Comparison of ENCODE assay signal across 24 mouse cellular contexts in the genomic region with DNA sequence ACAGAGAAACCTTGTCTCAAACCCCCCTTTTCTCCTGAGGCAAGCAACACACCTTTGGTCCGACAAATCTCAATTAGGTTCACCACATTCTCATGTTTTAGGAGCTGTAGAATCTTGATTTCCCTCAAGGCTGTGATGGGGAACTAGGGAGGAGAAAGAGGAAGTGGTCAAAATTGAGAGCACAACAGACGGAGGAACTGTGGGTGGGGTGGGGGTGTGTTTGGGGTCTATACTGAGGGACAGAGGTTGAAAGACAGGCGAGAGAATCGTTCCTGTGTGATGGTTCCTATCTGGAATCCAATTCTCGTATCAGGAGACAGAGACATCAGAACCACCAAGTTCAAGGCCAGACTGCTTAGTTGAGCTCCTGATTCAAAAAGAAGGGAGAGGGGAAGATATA. TPM values are rescaled to one million over a fixed set of nuclear protein-coding genes. Genes with fewer than 3 reads are reported as not detected.
A peak's percentile ranks its signal among the peaks of the same experiment; 100 is the strongest.
DNase-seq lines count a peak whose midpoint lies in the region; ATAC-seq and TF ChIP-seq lines count a peak whose summit lies in the region.
"Had no signal": no experiment of that assay in that cellular context is flagged by ENCODE, and none has a peak within 500 bp of the region (broad histone marks: within the 10 kb centered on the region; RNA-seq: fewer than 3 reads in every experiment).

No protein-coding gene starts in this region.

- peaks cover 62% of the 10 kb centered on the region for H3K36me3 ChIP-seq in heart, embryonic 12.5 days
- H3K36me3 ChIP-seq in heart, adult 2 months (ENCODE audit: control insufficient read depth, insufficient read depth, low read length) = peaks cover 4% of the 10 kb centered on the region; the same call in 1 of the 2 replicates
- H3K36me3 ChIP-seq in spleen, adult 2 months (ENCODE audit: control insufficient read depth, insufficient read depth, low read length) = peaks cover 33% of the 10 kb centered on the region
- peaks cover 44% of the 10 kb centered on the region for H3K36me3 ChIP-seq in liver, postnatal 0 days (replicated peaks; ENCODE audit: insufficient read depth, low read length)
- peaks cover 54% of the 10 kb centered on the region for H3K36me3 ChIP-seq in forebrain, embryonic 12.5 days (replicated peaks)

- H3K9ac ChIP-seq in heart, embryonic 12.5 days = no peak overlapping the region
- no peak overlapping the region for H3K9ac ChIP-seq in heart, adult 2 months (ENCODE audit: low read depth, low read length)
- H3K9ac ChIP-seq in liver, postnatal 0 days (replicated peaks) = no peak overlapping the region
- H3K9ac ChIP-seq in forebrain, embryonic 12.5 days = no peak overlapping the region
- H3K9ac ChIP-seq: forebrain, embryonic 13.5 days; hindbrain, embryonic 12.5 days; liver, embryonic 14.5 days; stomach, embryonic 15.5 days had no signal

- intact Hi-C loops in heart, adult 2 months (cut with DNase I) = loop anchor here (5.0 kb wide), 1 partner anchor 137 kb away; the partner anchor contains the start of gene Stxbp1
- intact Hi-C loops in left cerebral cortex, postnatal 25 days (cut with DNase I) = loop anchor here (5.0 kb wide), 1 partner anchor 147 kb away; no protein-coding TSS in a partner anchor

- H3K27me3 ChIP-seq in heart, embryonic 12.5 days (replicated peaks) = no peaks in the 10 kb centered on the region
- H3K27me3 ChIP-seq in heart, adult 2 months (ENCODE audit: control insufficient read depth, insufficient read depth, low read length) = no peaks in the 10 kb centered on the region
- no peaks in the 10 kb centered on the region for H3K27me3 ChIP-seq in spleen, adult 2 months (ENCODE audit: control insufficient read depth, insufficient read depth, low read length)
- no peaks in the 10 kb centered on the region for H3K27me3 ChIP-seq in liver, postnatal 0 days (ENCODE audit: insufficient read depth, low read length)
- no peaks in the 10 kb centered on the region for H3K27me3 ChIP-seq in forebrain, embryonic 12.5 days
- H3K27me3 ChIP-seq: forebrain, embryonic 13.5 days; hindbrain, embryonic 12.5 days; stomach, embryonic 15.5 days had no signal

- H3K4me1 ChIP-seq in heart, embryonic 12.5 days (replicated peaks) = peaks cover 34% of the 10 kb centered on the region
- H3K4me1 ChIP-seq in heart, adult 2 months (ENCODE audit: control insufficient read depth, insufficient read depth, low read length) = peaks cover 16% of the 10 kb centered on the region
- peaks cover 34% of the 10 kb centered on the region; the same call in 1 of the 2 replicates for H3K4me1 ChIP-seq in spleen, adult 2 months (ENCODE audit: control insufficient read depth, insufficient read depth, insufficient read length)
- peaks cover 35% of the 10 kb centered on the region for H3K4me1 ChIP-seq in liver, postnatal 0 days (ENCODE audit: insufficient read depth)
- H3K4me1 ChIP-seq in forebrain, embryonic 12.5 days = peaks cover 20% of the 10 kb centered on the region

- H3K27ac ChIP-seq in heart, embryonic 12.5 days (ENCODE audit: poor library complexity, severe bottlenecking) = peak overlapping the region; percentile 3; the same call in 1 of the 2 replicates
- no peak overlapping the region for H3K27ac ChIP-seq in heart, adult 2 months
- peak overlapping the region; percentile 49 for H3K27ac ChIP-seq in spleen, adult 2 months (ENCODE audit: insufficient read depth, low read length)
- no peak overlapping the region for H3K27ac ChIP-seq in liver, postnatal 0 days (ENCODE audit: low read depth)
- no peak overlapping the region for H3K27ac ChIP-seq in forebrain, embryonic 12.5 days
- H3K27ac ChIP-seq: forebrain, embryonic 13.5 days; heart, embryonic 10.5 days; hindbrain, embryonic 12.5 days; layer of hippocampus, adult 2 months; limb, embryonic 10.5 days; liver, embryonic 14.5 days; stomach, embryonic 15.5 days had no signal

- no peak for TF ChIP-seq CTCF in heart, adult 2 months (IDR thresholded peaks at IDR 0.05)
- no peak for TF ChIP-seq CTCF in spleen, adult 2 months (IDR thresholded peaks at IDR 0.05; ENCODE audit: extremely low read depth, insufficient read depth, insufficient read length, insufficient replicate concordance)
- TF ChIP-seq CTCF in liver, postnatal 0 days (IDR thresholded peaks at IDR 0.05; ENCODE audit: low read depth) = no peak

- H3K4me2 ChIP-seq in heart, embryonic 12.5 days = no peak overlapping the region
- peak overlapping the region; percentile 90; the same call in 1 of the 2 replicates for H3K4me2 ChIP-seq in liver, postnatal 0 days (ENCODE audit: low read depth, low read length)
- H3K4me2 ChIP-seq in forebrain, embryonic 12.5 days = no peak overlapping the region

- no peaks in the 10 kb centered on the region for H3K9me3 ChIP-seq in heart, embryonic 12.5 days (replicated peaks)
- H3K9me3 ChIP-seq in liver, postnatal 0 days (ENCODE audit: low read length) = no peaks in the 10 kb centered on the region
- H3K9me3 ChIP-seq in forebrain, embryonic 12.5 days = no peaks in the 10 kb centered on the region
- H3K9me3 ChIP-seq: forebrain, embryonic 13.5 days; heart, embryonic 10.5 days; hindbrain, embryonic 12.5 days; limb, embryonic 10.5 days; stomach, embryonic 15.5 days had no signal

- peaks cover 2% of the 10 kb centered on the region for H3K79me2 ChIP-seq in heart, adult 2 months (replicated peaks; ENCODE audit: control insufficient read depth, insufficient read depth, low read length)

- no peak overlapping the region for H3K4me3 ChIP-seq in heart, embryonic 12.5 days
- H3K4me3 ChIP-seq in heart, adult 2 months = no peak overlapping the region
- peak overlapping the region; percentile 16; the same call in 1 of the 2 replicates for H3K4me3 ChIP-seq in spleen, adult 2 months (ENCODE audit: extremely low read depth, insufficient read depth, insufficient read length)
- H3K4me3 ChIP-seq in liver, postnatal 0 days (ENCODE audit: low read depth, low read length) = no peak overlapping the region
- no peak overlapping the region for H3K4me3 ChIP-seq in forebrain, embryonic 12.5 days (replicated peaks)
- H3K4me3 ChIP-seq: layer of hippocampus, adult 2 months had no signal

- no peak for TF ChIP-seq EP300 in heart, adult 2 months (IDR thresholded peaks at IDR 0.05; ENCODE audit: insufficient read depth, low read depth, low read length)
- no peak for TF ChIP-seq EP300 in liver, postnatal 0 days (IDR thresholded peaks at IDR 0.05; ENCODE audit: low read depth)

- 79% methylated on average over 5 of the region's 5 CpGs for WGBS in heart, embryonic 12.5 days
- WGBS in heart, adult 2 months = 68% methylated on average over 5 of the region's 5 CpGs
- 14% methylated on average over 5 of the region's 5 CpGs for WGBS in spleen, adult 2 months
- WGBS in liver, postnatal 0 days (ENCODE audit: insufficient replicate concordance) = 43% methylated on average over 5 of the region's 5 CpGs
- 89% methylated on average over 5 of the region's 5 CpGs for WGBS in forebrain, embryonic 12.5 days

- no peak for DNase-seq in heart, adult 2 months
- DNase-seq in spleen, adult 2 months (ENCODE audit: low read depth in 1 of 2, low spot score in 2 of 2) = peak in 1 of 2 experiments; percentile 58
- DNase-seq in spleen, postnatal 4 days (ENCODE audit: low spot score in 2 of 2) = no peak
- DNase-seq in MEL-GATA-1-ER (ENCODE audit: extremely low read depth, low read depth) = peak; percentile 79
- DNase-seq in liver, postnatal 0 days = peak; percentile 31
- no peak for DNase-seq in left cerebral cortex, postnatal 25 days (ENCODE audit: low spot score in 2 of 2)
- DNase-seq: cerebellum, adult 9-10 months; gastrocnemius, postnatal 25 days; heart, postnatal 14 days; kidney, adult 2 months; kidney, postnatal 10 days; retina, postnatal 1 day had no signal

- ATAC-seq in heart, embryonic 12.5 days (ENCODE audit: insufficient number of reproducible peaks, low FRiP score) = no peak
- ATAC-seq in liver, postnatal 0 days = no peak
- no peak for ATAC-seq in forebrain, embryonic 12.5 days (ENCODE audit: low FRiP score)
- ATAC-seq: forebrain, embryonic 13.5 days; inflammation-experienced regulatory T-cells, adult 6 months; lung, postnatal 0 days had no signal

- no peak for TF ChIP-seq POLR2A in heart, adult 2 months (IDR thresholded peaks at IDR 0.05; ENCODE audit: insufficient read depth, low read depth, low read length)
- no peak for TF ChIP-seq POLR2A in spleen, adult 2 months (IDR thresholded peaks at IDR 0.05; ENCODE audit: low read depth, low read length)

RNA-seq across cellular contexts. Expression of gene Cdk9, which starts 2.5 kb away (rescaled TPM):
- 67.5 and 73.3 TPM in 2 replicates for polyA plus RNA-seq in heart, embryonic 12.5 days (2016; fragmentation: Nextera tagmentation; extraction: Ambion mirVana)
- 10 to 100 TPM; 21.0 to 25.3 TPM for total RNA-seq in heart, adult 2 months (2021)
- 42.3 and 49.3 TPM in 2 replicates for polyA plus RNA-seq in heart, adult 2 months (2012; rRNA removed)
- 125 and 154 TPM in 2 replicates for polyA plus RNA-seq in spleen, adult 2 months (2012; rRNA removed)
- 49.5 and 53.7 TPM in 2 replicates for polyA plus RNA-seq in liver, postnatal 0 days (2015; fragmentation: Nextera tagmentation; extraction: Ambion mirVana)
- 100 to 1,000 TPM; 114 to 118 TPM for total RNA-seq in left cerebral cortex, postnatal 25 days (2021)
- 105 and 110 TPM in 2 replicates for polyA plus RNA-seq in forebrain, embryonic 12.5 days (2016; fragmentation: Nextera tagmentation; extraction: Ambion mirVana)

RNA-seq across cellular contexts. Expression of gene Fpgs, which starts 6.5 kb away (rescaled TPM):
- polyA plus RNA-seq in heart, embryonic 12.5 days (2016; fragmentation: Nextera tagmentation; extraction: Ambion mirVana) = 18.7 and 20.3 TPM in 2 replicates
- total RNA-seq in heart, adult 2 months (2021) = 1 to 10 TPM; 4.6 to 5.7 TPM
- 17.8 and 18.0 TPM in 2 replicates for polyA plus RNA-seq in heart, adult 2 months (2012; rRNA removed)
- 34.5 and 49.5 TPM in 2 replicates for polyA plus RNA-seq in spleen, adult 2 months (2012; rRNA removed)
- polyA plus RNA-seq in liver, postnatal 0 days (2015; fragmentation: Nextera tagmentation; extraction: Ambion mirVana) = 85.3 and 95.9 TPM in 2 replicates
- 1 to 10 TPM; 7.1 to 9.4 TPM for total RNA-seq in left cerebral cortex, postnatal 25 days (2021)
- 16.4 and 19.6 TPM in 2 replicates for polyA plus RNA-seq in forebrain, embryonic 12.5 days (2016; fragmentation: Nextera tagmentation; extraction: Ambion mirVana)

RNA-seq across cellular contexts. Expression of gene Sh2d3c, which starts 10.4 kb away (rescaled TPM):
- 35.4 and 36.0 TPM in 2 replicates for polyA plus RNA-seq in heart, embryonic 12.5 days (2016; fragmentation: Nextera tagmentation; extraction: Ambion mirVana)
- 10 to 100 TPM; 27.1 to 28.9 TPM for total RNA-seq in heart, adult 2 months (2021)
- 38.7 and 52.8 TPM in 2 replicates for polyA plus RNA-seq in heart, adult 2 months (2012; rRNA removed)
- 136 and 175 TPM in 2 replicates for polyA plus RNA-seq in spleen, adult 2 months (2012; rRNA removed)
- polyA plus RNA-seq in liver, postnatal 0 days (2015; fragmentation: Nextera tagmentation; extraction: Ambion mirVana) = 7.6 and 8.3 TPM in 2 replicates
- 10 to 100 TPM; 27.8 to 30.8 TPM for total RNA-seq in left cerebral cortex, postnatal 25 days (2021)
- polyA plus RNA-seq in forebrain, embryonic 12.5 days (2016; fragmentation: Nextera tagmentation; extraction: Ambion mirVana) = 30.1 and 35.1 TPM in 2 replicates

RNA-seq across cellular contexts. Expression of gene 6330409D20Rik, which starts 30.4 kb away (rescaled TPM):
- not detected in 2 replicates for polyA plus RNA-seq in heart, embryonic 12.5 days (2016; fragmentation: Nextera tagmentation; extraction: Ambion mirVana)
- total RNA-seq in heart, adult 2 months (2021) = not detected
- not detected in 2 replicates for polyA plus RNA-seq in heart, adult 2 months (2012; rRNA removed)
- polyA plus RNA-seq in spleen, adult 2 months (2012; rRNA removed) = 0.28 TPM in 1 of 2 replicates, not detected in the other
- polyA plus RNA-seq in liver, postnatal 0 days (2015; fragmentation: Nextera tagmentation; extraction: Ambion mirVana) = not detected in 2 replicates
- total RNA-seq in left cerebral cortex, postnatal 25 days (2021) = 1 to 10 TPM; 2.3 to 2.4 TPM
- 1.9 and 2.1 TPM in 2 replicates for polyA plus RNA-seq in forebrain, embryonic 12.5 days (2016; fragmentation: Nextera tagmentation; extraction: Ambion mirVana)
- total RNA-seq: gastrocnemius, postnatal 25 days; heart, postnatal 14 days; neutrophil, adult 5-6 weeks had no signal
- polyA plus RNA-seq: kidney, adult 2 months; limb, embryonic 10.5 days had no signal

RNA-seq across cellular contexts. Expression of gene Tor2a, which starts 46.6 kb away (rescaled TPM):
- 38.5 and 39.3 TPM in 2 replicates for polyA plus RNA-seq in heart, embryonic 12.5 days (2016; fragmentation: Nextera tagmentation; extraction: Ambion mirVana)
- 1 to 10 TPM; 8.2 to 9.4 TPM for total RNA-seq in heart, adult 2 months (2021)
- 19.4 and 22.2 TPM in 2 replicates for polyA plus RNA-seq in heart, adult 2 months (2012; rRNA removed)
- polyA plus RNA-seq in spleen, adult 2 months (2012; rRNA removed) = 46.5 and 81.1 TPM in 2 replicates
- 34.6 and 34.7 TPM in 2 replicates for polyA plus RNA-seq in liver, postnatal 0 days (2015; fragmentation: Nextera tagmentation; extraction: Ambion mirVana)
- total RNA-seq in left cerebral cortex, postnatal 25 days (2021) = 10 to 100 TPM; 29.9 to 31.0 TPM
- polyA plus RNA-seq in forebrain, embryonic 12.5 days (2016; fragmentation: Nextera tagmentation; extraction: Ambion mirVana) = 53.3 and 57.0 TPM in 2 replicates

Comparison
In these comparisons a context has a peak if more than half of its experiments do, and no peak if none do; other contexts are left out.
1. H3K27ac ChIP-seq: peak in heart, embryonic 12.5 days (single experiment) and spleen, adult 2 months (single experiment); none in heart, adult 2 months (single experiment), liver, postnatal 0 days (single experiment) and forebrain, embryonic 12.5 days (single experiment).
2. DNase-seq: peak in MEL-GATA-1-ER (single experiment) and liver, postnatal 0 days (single experiment); none in heart, adult 2 months (0 of 2), spleen, postnatal 4 days (0 of 2) and left cerebral cortex, postnatal 25 days (0 of 2).